Mouse (Mus musculus): Measurements from ENCODE around the gene Gm8212. TPM values are rescaled to one million over a fixed set of nuclear protein-coding genes. Genes with fewer than 3 reads are reported as not detected.
"Not testable (repeated sequence)": the region's sequence is repeated elsewhere in the genome, so short reads cannot be mapped to it uniquely, and the experiment has no call there.

Gene Gm8212
- not detected in 2 replicates for total RNA-seq (2014; rRNA removed)
- not detected in 2 replicates for polyA plus RNA-seq (2015; fragmentation: Nextera tagmentation; extraction: Ambion mirVana)

GRCm38 (mm10) chr14:44197361-44197760 is at the start of gene Gm8212:
TSS of gene Gm8212 (plus strand) at chr14:44197661.
- 100% methylated on average over 1 of the region's 3 CpGs for WGBS
- ATAC-seq; DNase-seq (ENCODE audit: low spot score); H3K4me2 ChIP-seq (ENCODE audit: low read depth, low read length); H3K27ac ChIP-seq; H3K27me3 ChIP-seq (ENCODE audit: insufficient read depth, low read length); H3K36me3 ChIP-seq (ENCODE audit: insufficient read depth, low read length); H3K4me1 ChIP-seq (ENCODE audit: insufficient read depth, low read length); H3K9ac ChIP-seq (replicated peaks; ENCODE audit: low read length); H3K9me3 ChIP-seq (ENCODE audit: low read length); H3K4me3 ChIP-seq (ENCODE audit: low read length): not testable (repeated sequence)

DNA sequence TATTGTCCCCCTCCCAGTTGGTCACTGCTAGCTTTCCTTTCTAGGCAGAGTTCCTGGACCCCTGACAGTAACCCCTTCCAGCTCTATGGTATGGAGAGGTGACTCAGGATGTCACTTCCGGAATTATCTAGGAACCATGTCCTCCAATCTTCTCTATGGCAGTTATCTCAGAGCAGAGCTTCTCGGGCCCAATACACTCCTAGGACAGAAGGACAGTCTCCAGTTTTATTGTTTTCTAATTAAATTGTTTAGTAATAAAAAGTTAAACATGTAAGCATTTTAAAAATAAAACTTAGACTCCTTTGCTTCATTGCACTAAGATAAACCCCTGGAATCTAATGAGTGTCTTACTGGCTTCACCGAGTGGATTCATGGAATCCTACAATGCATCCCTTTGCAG is 15.7 kb downstream of the Gm8212 start, which contains the start of gene 4930503E14Rik:
4930503E14Rik (minus strand) TSS at position 101 of the 400 bp plus-strand sequence.
- H3K36me3 ChIP-seq (ENCODE audit: insufficient read depth, low read length); H3K27ac ChIP-seq; H3K4me1 ChIP-seq (ENCODE audit: insufficient read depth, low read length); H3K4me3 ChIP-seq (ENCODE audit: low read length); H3K4me2 ChIP-seq (ENCODE audit: low read depth, low read length); H3K9ac ChIP-seq (replicated peaks; ENCODE audit: low read length); DNase-seq (ENCODE audit: low spot score); H3K9me3 ChIP-seq (ENCODE audit: low read length); H3K27me3 ChIP-seq (ENCODE audit: insufficient read depth, low read length); ATAC-seq: not testable (repeated sequence)
- WGBS, result 92% methylated on average over 3 of the region's 3 CpGs

GRCm38 (mm10) chr14:44248039-44248438 is 50.6 kb downstream of the Gm8212 start:
- Histone ChIP-seq H3K4me1 (ENCODE audit: insufficient read depth, low read length) (no peaks in the 10 kb centered on the region), H3K36me3 (ENCODE audit: insufficient read depth, low read length) (no peaks in the 10 kb centered on the region), H3K27me3 (ENCODE audit: insufficient read depth, low read length) (no peaks in the 10 kb centered on the region), H3K4me2 (ENCODE audit: low read depth, low read length) (no peak overlapping the region), H3K9me3 (ENCODE audit: low read length) (no peaks in the 10 kb centered on the region), H3K4me3 (ENCODE audit: low read length) (no peak overlapping the region), H3K9ac (replicated peaks; ENCODE audit: low read length) (no peak overlapping the region), H3K27ac (no peak overlapping the region)
- no peak for ATAC-seq
- WGBS, result 93% methylated on average over 16 of the region's 16 CpGs
- no peak for DNase-seq (ENCODE audit: low spot score)
- no peak for TF ChIP-seq CTCF (IDR thresholded peaks at IDR 0.05; ENCODE audit: low read depth)

Other genes with a start within 250 kb of the Gm8212 start
- gene Ang5, start 240.6 kb upstream of the Gm8212 start, total RNA-seq (2014; rRNA removed), result not detected in 2 replicates
- not detected in 2 replicates for gene Ang5, start 240.6 kb upstream of the Gm8212 start, polyA plus RNA-seq (2015; fragmentation: Nextera tagmentation; extraction: Ambion mirVana)
- gene Ang6, start 195.4 kb upstream of the Gm8212 start, total RNA-seq (2014; rRNA removed), result not detected in 2 replicates
- gene Ang6, start 195.4 kb upstream of the Gm8212 start, polyA plus RNA-seq (2015; fragmentation: Nextera tagmentation; extraction: Ambion mirVana), result not detected in 2 replicates
- gene Ear2, start 95.0 kb upstream of the Gm8212 start, total RNA-seq (2014; rRNA removed), result not detected in 2 replicates
- not detected in 2 replicates for gene Ear2, start 95.0 kb upstream of the Gm8212 start, polyA plus RNA-seq (2015; fragmentation: Nextera tagmentation; extraction: Ambion mirVana)
- not detected in 2 replicates for gene Gm3327, start 73.8 kb upstream of the Gm8212 start, total RNA-seq (2014; rRNA removed)
- not detected in 2 replicates for gene Gm3327, start 73.8 kb upstream of the Gm8212 start, polyA plus RNA-seq (2015; fragmentation: Nextera tagmentation; extraction: Ambion mirVana)
- not detected in 2 replicates for gene 4930503E14Rik, start 15.6 kb downstream of the Gm8212 start, total RNA-seq (2014; rRNA removed)
- not detected in 2 replicates for gene 4930503E14Rik, start 15.6 kb downstream of the Gm8212 start, polyA plus RNA-seq (2015; fragmentation: Nextera tagmentation; extraction: Ambion mirVana)
- gene Gm8220, start 87.9 kb downstream of the Gm8212 start, total RNA-seq (2014; rRNA removed), result not detected in 2 replicates
- gene Gm8220, start 87.9 kb downstream of the Gm8212 start, polyA plus RNA-seq (2015; fragmentation: Nextera tagmentation; extraction: Ambion mirVana), result not detected in 2 replicates
- gene Gm5930, start 140.9 kb downstream of the Gm8212 start, total RNA-seq (2014; rRNA removed), result not detected in 2 replicates
- gene Gm5930, start 140.9 kb downstream of the Gm8212 start, polyA plus RNA-seq (2015; fragmentation: Nextera tagmentation; extraction: Ambion mirVana), result not detected in 2 replicates
- not detected in 2 replicates for gene Gm8229, start 167.7 kb downstream of the Gm8212 start, total RNA-seq (2014; rRNA removed)
- not detected in 2 replicates for gene Gm8229, start 167.7 kb downstream of the Gm8212 start, polyA plus RNA-seq (2015; fragmentation: Nextera tagmentation; extraction: Ambion mirVana)
- gene Gm3371, start 213.0 kb downstream of the Gm8212 start, total RNA-seq (2014; rRNA removed), result not detected in 2 replicates
- not detected in 2 replicates for gene Gm3371, start 213.0 kb downstream of the Gm8212 start, polyA plus RNA-seq (2015; fragmentation: Nextera tagmentation; extraction: Ambion mirVana)
- gene Gm8232, start 236.0 kb downstream of the Gm8212 start, total RNA-seq (2014; rRNA removed), result not detected in 2 replicates
- gene Gm8232, start 236.0 kb downstream of the Gm8212 start, polyA plus RNA-seq (2015; fragmentation: Nextera tagmentation; extraction: Ambion mirVana), result not detected in 2 replicates

Measured in hindbrain, postnatal 0 days (tissue).